Mouse (Mus musculus): ENCODE results near the gene Hoxb9.

DNA sequence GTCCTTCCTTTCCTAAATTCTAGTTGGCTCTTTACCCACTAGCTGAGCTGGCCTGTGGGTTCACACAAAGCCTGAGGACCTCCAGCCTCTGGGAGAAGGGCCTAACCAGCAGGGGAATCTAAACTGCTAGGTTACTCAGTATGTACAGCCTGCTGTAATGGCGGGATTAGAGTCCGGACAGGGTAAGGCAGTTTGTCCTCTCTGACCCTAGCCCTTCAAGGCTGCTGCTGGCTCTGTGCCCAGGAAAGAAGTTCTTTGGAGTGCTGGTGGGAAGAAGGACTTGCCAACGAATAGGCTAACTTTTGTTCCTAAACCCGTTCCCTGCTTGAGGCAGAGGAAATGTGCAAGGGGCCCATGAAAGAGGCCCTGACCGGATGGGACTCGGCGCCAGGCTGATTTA, 5.3 kb upstream of the Hoxb9 start:
- no peak for TF ChIP-seq POLR2A (IDR thresholded peaks at IDR 0.05; ENCODE audit: borderline replicate concordance, control insufficient read depth, low read depth, low read length)
- TF ChIP-seq CTCF (IDR thresholded peaks at IDR 0.05; ENCODE audit: control insufficient read depth, insufficient read depth, low read length), result no peak
